Mouse (Mus musculus) C2C12 (cell line): Measurements from ENCODE around the gene Pip4p1.

ENCODE experiments used
- CEBPB ChIP-seq: IDR thresholded peaks from one replicate; pipeline ENCODE4 v1.6.1; 2011; ENCODE audit warnings: low read depth, mild to moderate bottlenecking, control low read depth, moderate library complexity
- CTCF ChIP-seq: IDR thresholded peaks from one replicate; pipeline ENCODE4 v1.5.1; 2011; ENCODE audit not compliant: control insufficient read depth, insufficient read depth, insufficient read length

DNA sequence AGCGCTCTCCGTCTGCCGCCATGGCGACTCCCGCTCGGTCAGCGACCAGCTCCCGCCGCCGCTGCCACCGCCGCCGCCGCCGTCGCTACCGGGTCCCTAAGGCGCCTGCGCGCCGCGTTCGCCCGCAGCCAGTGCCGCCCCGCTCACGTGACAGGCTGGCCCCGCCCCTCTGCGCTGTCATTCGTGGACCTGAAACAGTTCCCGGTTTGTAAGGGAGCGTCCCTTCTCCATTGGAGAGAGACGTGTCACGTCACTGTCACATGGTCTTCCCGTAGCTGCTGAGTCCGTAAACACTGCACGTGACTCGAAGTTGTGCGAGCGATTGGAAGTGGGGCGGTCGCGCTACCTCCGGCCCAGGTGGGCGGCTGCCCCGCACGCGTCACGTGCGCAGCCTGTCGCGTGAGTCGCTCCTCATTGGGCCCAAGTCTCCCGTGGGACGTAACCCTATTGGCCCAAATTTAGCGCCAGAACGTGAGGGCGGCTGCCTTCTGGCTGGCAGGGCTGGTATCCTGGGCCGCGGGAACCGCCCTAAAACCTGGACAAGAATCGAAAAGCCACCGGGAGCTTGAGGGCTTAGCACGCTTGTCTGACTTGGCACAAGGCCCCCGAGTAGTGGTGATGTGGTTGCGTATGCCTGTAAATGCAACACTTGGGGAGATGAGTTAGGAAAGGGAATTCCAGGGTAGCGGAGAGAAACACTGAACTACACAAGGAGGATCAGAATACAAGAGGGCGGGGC, at the start of gene Pip4p1, which contains the start of gene Pnp:
- TF ChIP-seq CTCF: no peak
- no peak for TF ChIP-seq CEBPB
